Mouse (Mus musculus) C2C12 (cell line): ENCODE data around the gene Mpv17l.

Source experiments
- CEBPB ChIP-seq: IDR thresholded peaks from one replicate; pipeline ENCODE4 v1.6.1; 2011; ENCODE audit warnings: low read depth, mild to moderate bottlenecking, control low read depth, moderate library complexity
- CTCF ChIP-seq: IDR thresholded peaks from one replicate; pipeline ENCODE4 v1.5.1; 2011; ENCODE audit not compliant: control insufficient read depth, insufficient read depth, insufficient read length
- FOSL1 ChIP-seq: IDR thresholded peaks from one replicate; pipeline ENCODE4 v1.8.0; 2011; ENCODE audit warnings: mild to moderate bottlenecking, low read length; ENCODE audit not compliant: poor library complexity, insufficient read depth, severe bottlenecking
- MAX ChIP-seq: IDR thresholded peaks from one replicate; pipeline ENCODE4 v1.6.1; 2011; ENCODE audit warnings: mild to moderate bottlenecking, control low read depth
- MYOD1 ChIP-seq: IDR thresholded peaks from one replicate; pipeline ENCODE4 v1.6.1; 2011; ENCODE audit warnings: low read depth; ENCODE audit not compliant: control insufficient read depth, insufficient read length
- MYOG ChIP-seq: IDR thresholded peaks from one replicate; pipeline ENCODE4 v1.6.1; 2011; ENCODE audit not compliant: control insufficient read depth, insufficient read length; ENCODE audit errors: extremely low read depth
- USF1 ChIP-seq: IDR thresholded peaks from one replicate; pipeline ENCODE4 v1.6.1; 2011; ENCODE audit warnings: low read depth, mild to moderate bottlenecking, control low read depth, moderate library complexity

DNA sequence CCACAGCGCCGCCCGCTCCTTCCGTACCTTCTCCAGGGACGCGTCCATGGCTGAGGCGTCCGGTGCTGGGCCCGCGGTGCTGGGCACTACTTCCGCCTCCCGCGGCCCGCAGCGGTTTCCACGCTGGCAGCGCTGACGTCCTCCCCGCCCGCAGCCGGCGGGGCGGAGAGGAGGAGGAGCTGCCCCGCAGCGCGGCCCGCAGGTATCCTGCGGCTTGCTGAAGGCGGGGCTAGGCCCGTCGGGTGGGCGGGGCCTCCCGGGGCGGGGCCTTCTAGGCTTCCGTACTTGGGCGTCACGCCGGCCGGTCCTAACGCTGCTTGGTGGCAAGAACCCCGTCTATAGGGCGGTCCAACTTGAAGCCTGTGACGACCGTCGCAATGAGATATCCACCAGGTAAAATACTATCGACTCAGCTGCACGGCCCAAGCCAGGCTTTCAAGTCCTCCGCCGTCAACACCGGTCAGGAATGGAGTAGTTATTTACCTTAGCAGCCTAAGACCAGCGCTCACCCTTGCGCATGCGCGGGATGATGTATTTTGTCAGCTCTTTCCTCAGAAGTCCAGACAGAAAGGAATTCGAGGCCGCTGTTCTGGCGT lies at the start of gene Mpv17l, which contains the start of gene Pdxdc1:
- TF ChIP-seq CTCF (no peak), USF1 (no peak), MAX (no peak), MYOD1 (no peak), MYOG (no peak), CEBPB (no peak), FOSL1 (no peak)
